Mouse (Mus musculus): ENCODE data around the gene Strn4. TPM values are rescaled to one million over a fixed set of nuclear protein-coding genes. Genes with fewer than 3 reads are reported as not detected.

Gene Strn4
- total RNA-seq, 4 experiments from 2014 or later: 261 to 298 (median 279) TPM

GRCm38 (mm10) chr7:16810920-16811648, 4.6 kb upstream of the Strn4 start:
- DNase-seq (ENCODE audit: low spot score in 2 of 2): peak in 1 of 2 experiments; percentile 60

- DNase-seq (ENCODE audit: low spot score in 2 of 2): no peak
These were observed 4.0 kb upstream of the Strn4 start for GRCm38 (mm10) chr7:16811649-16812070.

DNA sequence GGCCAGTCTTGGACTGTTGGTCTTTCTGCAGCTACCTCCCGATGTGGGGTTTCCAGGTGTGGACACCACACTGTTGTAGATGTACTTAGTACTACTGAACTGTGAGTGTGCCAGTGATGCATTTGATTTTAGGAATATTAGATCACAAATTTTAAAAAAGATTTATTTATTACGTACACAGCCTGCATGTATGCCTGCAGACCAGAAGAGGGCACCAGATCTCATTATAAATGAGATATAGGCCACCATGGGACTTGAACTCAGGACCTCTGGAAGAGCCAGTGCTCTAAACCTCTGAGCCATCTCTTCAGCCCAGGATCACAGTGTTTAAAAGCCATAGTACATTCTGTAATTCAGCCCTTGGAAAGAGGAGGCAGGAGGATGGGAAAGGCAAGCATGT, 3.2 kb upstream of the Strn4 start:
- DNase-seq (ENCODE audit: low spot score in 2 of 2): no peak

DNA sequence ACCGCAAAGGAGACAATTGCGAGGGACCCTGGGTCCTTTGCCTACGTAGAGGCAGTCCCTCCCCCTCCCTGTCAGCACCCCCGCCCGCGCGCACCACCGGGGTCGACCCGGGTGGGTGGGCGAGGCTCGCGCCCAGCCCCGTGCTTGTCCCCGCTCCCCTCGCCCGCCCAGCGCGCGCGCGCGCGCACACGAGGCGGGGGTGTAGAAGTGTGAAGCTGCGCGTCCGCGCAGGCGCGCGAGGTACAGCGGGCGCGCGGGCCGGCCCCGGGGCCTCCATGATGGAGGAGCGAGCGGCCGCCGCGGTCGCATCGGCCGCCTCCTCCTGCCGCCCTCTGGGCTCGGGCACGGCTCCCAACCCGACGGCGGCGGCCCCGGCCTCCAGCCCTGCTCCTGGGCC, 387 bp downstream of the Strn4 start:
- DNase-seq (ENCODE audit: low spot score in 2 of 2): peak in 1 of 2 experiments; percentile 64

DNA sequence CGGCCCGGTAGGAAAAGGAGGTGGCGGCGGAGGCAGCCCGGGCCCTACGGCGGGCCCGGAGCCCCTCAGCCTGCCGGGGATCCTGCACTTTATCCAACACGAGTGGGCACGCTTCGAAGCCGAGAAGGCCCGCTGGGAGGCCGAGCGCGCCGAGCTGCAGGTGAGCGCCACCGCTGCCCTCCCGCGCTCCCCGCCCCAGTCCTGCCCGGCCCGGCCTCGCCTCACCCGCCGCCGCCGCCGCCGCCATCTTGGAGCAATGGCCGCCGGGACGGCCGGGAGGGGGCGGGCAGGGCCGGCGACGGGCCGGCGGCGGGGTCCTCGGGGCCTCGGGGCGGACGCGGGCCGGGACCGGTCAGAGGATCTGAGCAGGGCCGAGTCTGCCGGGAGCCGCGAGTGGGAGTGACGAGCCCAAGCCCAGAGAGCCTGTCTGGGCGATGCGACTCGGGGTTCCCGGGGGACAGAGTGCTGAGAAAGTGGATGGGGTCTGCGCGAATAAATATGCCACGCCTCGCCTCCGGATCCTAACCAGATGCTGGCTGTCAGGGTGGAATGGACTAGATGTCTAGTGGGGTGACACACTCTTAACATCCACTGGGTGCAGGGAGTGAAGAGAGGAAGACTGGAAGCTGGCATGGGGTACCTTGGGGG, 910 bp downstream of the Strn4 start, which contains the start of gene Fkrp:
Gene Fkrp, minus strand, starts transcription at position 258 of the 648 bp plus-strand sequence.
- DNase-seq (ENCODE audit: low spot score in 2 of 2): no peak

GRCm38 (mm10) chr7:16817693-16818092, 2.0 kb downstream of the Strn4 start:
- DNase-seq (ENCODE audit: low spot score in 2 of 2): peak; percentile 64 to 77

DNA sequence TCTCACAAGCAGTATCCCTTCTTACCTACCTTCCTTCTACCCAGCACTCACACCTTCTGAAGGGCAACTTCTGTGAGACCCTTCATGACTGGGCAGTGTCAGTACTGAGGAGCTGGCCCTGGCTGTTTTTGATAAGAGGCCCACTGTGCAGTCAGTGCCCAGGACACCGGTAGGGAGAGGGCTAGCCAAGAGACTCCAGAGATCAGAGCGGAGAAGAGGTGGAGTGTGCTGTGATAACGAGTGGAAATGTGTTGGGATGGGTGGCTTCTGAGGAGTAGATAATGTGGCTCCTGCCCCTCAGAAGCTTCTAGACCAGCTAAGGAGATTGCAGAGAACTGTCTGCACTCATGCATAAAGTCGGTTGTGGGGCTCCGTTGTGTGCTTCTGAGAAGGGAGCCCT, 4.1 kb downstream of the Strn4 start:
- no peak for DNase-seq (ENCODE audit: low spot score in 2 of 2)

- no peak for DNase-seq (ENCODE audit: low spot score in 2 of 2)
These were observed 4.6 kb downstream of the Strn4 start for GRCm38 (mm10) chr7:16820271-16820763.

DNA sequence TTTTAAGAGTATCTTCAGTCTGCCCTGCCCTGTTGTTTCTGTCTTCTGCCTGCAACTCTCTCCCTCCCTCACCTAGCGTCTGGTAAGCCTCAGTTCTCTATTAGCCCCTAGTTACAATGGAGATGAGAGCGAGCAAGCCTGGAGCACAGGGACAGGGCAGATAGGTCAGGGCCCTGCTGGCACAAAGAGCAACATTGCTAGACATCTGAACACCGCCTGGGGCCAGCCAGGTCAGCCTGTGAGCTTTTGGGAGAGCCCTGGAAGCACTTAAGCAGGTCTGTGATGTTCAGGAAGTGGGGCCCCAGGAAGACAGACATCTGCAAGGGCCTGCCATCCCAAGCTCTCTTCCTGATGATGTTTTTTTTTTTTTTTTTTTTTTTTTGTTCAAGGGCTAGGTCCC, 5.4 kb downstream of the Strn4 start:
- DNase-seq (ENCODE audit: low spot score in 2 of 2): no peak

- peak; percentile 84 to 85 for DNase-seq (ENCODE audit: low spot score in 2 of 2)
These were observed 6.0 kb downstream of the Strn4 start for GRCm38 (mm10) chr7:16821669-16822101.

DNA sequence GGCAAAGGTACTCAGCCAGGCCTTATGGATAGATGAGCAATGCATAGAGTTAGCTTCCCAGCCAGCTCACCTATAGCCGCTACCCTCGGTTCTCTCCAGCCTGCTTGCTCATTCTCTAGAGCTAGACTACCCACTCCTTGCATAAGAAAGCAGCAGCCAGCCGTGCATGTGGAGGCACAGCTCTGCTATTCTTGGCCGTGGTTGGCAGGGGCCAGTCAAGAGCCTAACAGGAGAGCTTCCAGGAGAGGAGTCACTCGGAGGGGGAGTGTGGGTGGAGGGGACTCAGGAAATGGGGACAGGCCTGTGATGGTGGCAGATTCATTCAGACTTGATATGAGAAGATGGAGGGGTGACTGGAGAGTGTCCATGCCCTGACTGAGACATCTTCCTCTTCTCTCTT, 8.0 kb downstream of the Strn4 start:
- peak; percentile 67 to 79 for DNase-seq (ENCODE audit: low spot score in 2 of 2)

GRCm38 (mm10) chr7:16825785-16826184, 10.1 kb downstream of the Strn4 start:
- no peak for DNase-seq (ENCODE audit: low spot score in 2 of 2)

- no peak for DNase-seq (ENCODE audit: low spot score in 2 of 2)
These were observed 10.9 kb downstream of the Strn4 start for GRCm38 (mm10) chr7:16826571-16826970.

GRCm38 (mm10) chr7:16827274-16827673, 11.6 kb downstream of the Strn4 start:
- DNase-seq (ENCODE audit: low spot score in 2 of 2): no peak

GRCm38 (mm10) chr7:16830449-16830848, 14.8 kb downstream of the Strn4 start:
- no peak for DNase-seq (ENCODE audit: low spot score in 2 of 2)

DNA sequence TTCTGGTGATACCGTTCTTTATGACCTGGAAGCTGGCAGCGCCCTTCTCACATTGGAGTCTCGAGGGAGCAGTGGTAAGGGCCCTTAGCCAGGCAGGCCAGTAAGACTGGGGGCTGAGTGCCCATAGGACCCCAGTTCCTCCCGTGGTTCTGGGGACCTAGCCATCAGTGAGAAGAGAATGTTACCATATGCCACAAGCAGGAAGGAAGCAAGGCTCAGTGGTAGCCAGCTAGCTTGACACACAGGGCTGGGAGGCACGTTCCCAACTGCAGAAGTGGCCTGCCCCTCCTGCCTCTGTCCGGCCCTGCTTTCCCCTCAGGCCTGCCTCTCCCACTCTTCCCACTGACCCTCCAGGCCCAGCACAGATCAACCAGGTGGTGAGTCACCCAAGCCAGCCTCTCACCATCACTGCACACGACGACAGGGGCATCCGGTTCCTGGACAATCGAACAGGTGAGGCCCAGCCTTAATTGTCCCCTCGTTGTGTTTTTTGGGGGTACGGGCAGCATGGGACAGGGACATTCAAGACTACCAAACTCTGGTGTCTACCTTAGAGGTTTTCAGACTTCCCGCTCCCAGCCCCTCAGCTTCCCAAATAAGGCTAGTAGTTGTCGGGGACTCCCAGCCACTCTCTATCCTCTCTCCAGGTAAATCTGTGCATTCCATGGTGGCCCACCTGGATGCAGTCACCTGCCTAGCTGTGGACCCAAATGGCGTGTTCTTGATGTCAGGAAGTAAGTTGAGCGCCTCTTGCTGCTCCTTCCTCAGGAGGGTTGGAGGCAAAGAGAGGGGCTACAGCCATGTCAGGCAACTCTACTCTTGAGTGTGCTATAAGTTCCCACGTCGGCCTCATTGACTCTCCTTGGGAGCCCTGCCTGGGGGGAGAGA, 22.5 kb downstream of the Strn4 start:
- DNase-seq (ENCODE audit: low spot score in 2 of 2): no peak

GRCm38 (mm10) chr7:16838804-16839426, 23.2 kb downstream of the Strn4 start:
- no peak for DNase-seq (ENCODE audit: low spot score in 2 of 2)

GRCm38 (mm10) chr7:16839427-16840108, 23.9 kb downstream of the Strn4 start:
- DNase-seq (ENCODE audit: low spot score in 2 of 2): no peak

- DNase-seq (ENCODE audit: low spot score in 2 of 2): no peak
These were observed 24.4 kb downstream of the Strn4 start for GRCm38 (mm10) chr7:16840109-16840491.

GRCm38 (mm10) chr7:16841078-16841477, 25.4 kb downstream of the Strn4 start:
- no peak for DNase-seq (ENCODE audit: low spot score in 2 of 2)
